Mouse (Mus musculus): Measurements from ENCODE around the gene Pld1. TPM values are rescaled to one million over a fixed set of nuclear protein-coding genes. Genes with fewer than 3 reads are reported as not detected.

Gene Pld1
- 4.3 and 4.7 TPM in 2 replicates for polyA plus RNA-seq (2015; fragmentation: Nextera tagmentation; extraction: Ambion mirVana)

DNA sequence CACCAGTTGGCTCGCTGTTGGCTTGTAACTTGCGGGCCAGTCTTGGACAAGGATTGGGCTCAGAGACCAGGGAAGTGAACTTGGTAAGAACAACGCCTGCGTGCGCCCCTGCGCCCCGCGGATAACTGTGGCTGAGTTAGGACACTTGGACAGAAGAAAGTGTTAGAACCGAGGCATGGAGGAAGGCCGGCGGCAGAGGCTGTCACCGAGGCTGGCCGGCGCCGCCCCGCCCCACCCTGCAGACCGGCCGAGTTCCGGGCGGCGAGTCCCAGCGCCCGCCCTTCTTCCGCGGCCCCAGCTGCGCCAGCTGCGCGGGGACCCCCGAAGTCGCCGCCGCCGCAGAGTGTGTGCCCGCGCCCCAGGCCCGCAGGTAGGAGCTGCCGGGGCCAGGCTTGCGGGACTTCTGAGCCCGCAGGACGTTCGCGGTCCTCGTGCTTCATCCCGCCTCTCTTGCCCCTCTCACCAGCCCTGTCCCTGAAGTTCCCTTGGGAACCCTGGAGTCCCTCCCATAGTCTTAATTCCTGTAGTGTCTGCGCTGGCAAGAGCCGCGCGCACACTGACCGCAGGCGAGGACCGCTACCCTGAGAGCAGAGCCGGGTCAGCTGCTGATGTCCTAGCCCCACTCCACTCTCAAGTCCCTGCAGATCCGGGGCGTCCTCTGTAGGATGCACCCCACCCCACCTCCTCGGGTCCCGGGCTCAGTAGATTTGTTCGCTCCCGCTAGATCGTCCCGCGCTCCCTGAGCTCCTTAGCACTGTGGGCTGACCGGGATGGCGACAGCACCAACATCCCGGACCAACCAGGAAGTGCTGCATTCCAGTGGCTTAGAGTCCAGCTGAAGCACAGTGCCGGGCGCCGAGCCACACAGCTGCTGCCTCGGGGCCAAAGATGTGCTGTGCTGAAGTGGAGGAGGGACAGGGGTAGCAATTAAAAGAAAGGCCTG lies at the start of gene Pld1:
TSS of gene Pld1 (plus strand) at position 315 of the 943 bp plus-strand sequence.

DNA sequence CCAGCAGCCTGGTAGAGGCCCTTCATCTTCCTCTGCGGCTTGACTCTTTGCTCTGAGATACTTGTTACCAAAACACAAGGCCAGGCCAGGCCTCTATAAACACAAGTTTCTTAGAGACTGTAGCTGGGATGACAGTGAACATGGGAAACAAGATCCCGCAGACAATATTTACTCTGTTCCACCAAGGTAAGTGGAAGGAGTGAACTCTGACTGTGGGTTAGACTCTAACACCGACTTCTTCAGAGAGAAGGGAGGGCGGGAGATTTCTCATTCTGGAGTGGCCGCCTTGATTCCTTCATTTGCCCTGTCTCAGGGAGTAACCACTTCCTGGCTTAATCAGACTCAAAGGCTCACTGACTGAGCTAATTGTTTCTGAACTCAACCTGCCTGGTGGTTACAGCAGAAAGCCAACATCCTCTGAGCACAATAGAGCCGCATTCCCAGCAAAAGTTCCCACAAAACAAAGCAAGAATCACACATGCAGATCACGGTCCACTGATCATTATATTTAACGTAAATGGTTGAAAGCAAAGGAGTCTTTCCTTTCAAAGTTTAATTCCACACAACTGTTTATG lies 42.1 kb upstream of the Pld1 start, which contains the start of gene Tmem212:
TSS of gene Tmem212 (minus strand) at position 51 of the 575 bp plus-strand sequence.

Other genes starting within 250 kb of the Pld1 start
- 19.8 and 25.8 TPM in 2 replicates for gene Fndc3b, start 227.4 kb upstream of the Pld1 start, polyA plus RNA-seq (2015; fragmentation: Nextera tagmentation; extraction: Ambion mirVana)
- not detected in 2 replicates for gene Tmem212, start 42.3 kb upstream of the Pld1 start, polyA plus RNA-seq (2015; fragmentation: Nextera tagmentation; extraction: Ambion mirVana)

Data from urinary bladder, postnatal 0 days (tissue).